Mouse (Mus musculus) cerebellum, adult 9-11 months (tissue): Measurements from ENCODE around the gene Ptprj.
A peak's percentile ranks its signal among the peaks of the same experiment; 100 is the strongest.
"Not testable (repeated sequence)": the region's sequence is repeated elsewhere in the genome, so short reads cannot be mapped to it uniquely, and the experiment has no call there.

Source experiments
- DNase-seq: peaks from one replicate; pipeline ENCODE4 v3.0.0; 2022

Ptprj gene

GRCm38 (mm10) chr2:90474593-90475405 is 105.6 kb downstream of the Ptprj start:
- DNase-seq, result peak; percentile 92

GRCm38 (mm10) chr2:90472701-90473100 is 107.7 kb downstream of the Ptprj start:
- no peak for DNase-seq

GRCm38 (mm10) chr2:90470122-90470521 is 110.3 kb downstream of the Ptprj start:
- DNase-seq, result no peak

- no peak for DNase-seq
Measured at GRCm38 (mm10) chr2:90466480-90466879, 114.0 kb downstream of the Ptprj start.

GRCm38 (mm10) chr2:90463735-90464134 is 116.7 kb downstream of the Ptprj start:
- no peak for DNase-seq

GRCm38 (mm10) chr2:90462252-90462651 is 118.2 kb downstream of the Ptprj start:
- DNase-seq, result no peak

- DNase-seq, result no peak
Measured at GRCm38 (mm10) chr2:90457946-90458345, 122.5 kb downstream of the Ptprj start.

- DNase-seq, result no peak
Measured at GRCm38 (mm10) chr2:90452380-90452779, 128.1 kb downstream of the Ptprj start.

GRCm38 (mm10) chr2:90448967-90449740 is 131.3 kb downstream of the Ptprj start:
- no peak for DNase-seq

- no peak for DNase-seq
Measured at GRCm38 (mm10) chr2:90443811-90444210, 136.6 kb downstream of the Ptprj start.

GRCm38 (mm10) chr2:90441811-90442210 is 138.6 kb downstream of the Ptprj start:
- DNase-seq, result not testable (repeated sequence)

- DNase-seq, result not testable (repeated sequence)
Measured at GRCm38 (mm10) chr2:90440169-90440568, 140.3 kb downstream of the Ptprj start.

GRCm38 (mm10) chr2:90437453-90437852 is 143.0 kb downstream of the Ptprj start:
- not testable (repeated sequence) for DNase-seq

- DNase-seq, result not testable (repeated sequence)
Measured at GRCm38 (mm10) chr2:90429782-90430181, 150.7 kb downstream of the Ptprj start.

- DNase-seq, result not testable (repeated sequence)
Measured at GRCm38 (mm10) chr2:90428988-90429717, 151.3 kb downstream of the Ptprj start.

GRCm38 (mm10) chr2:90424937-90425336 is 155.5 kb downstream of the Ptprj start:
- not testable (repeated sequence) for DNase-seq

- not testable (repeated sequence) for DNase-seq
Measured at GRCm38 (mm10) chr2:90422282-90422681, 158.2 kb downstream of the Ptprj start.

GRCm38 (mm10) chr2:90414110-90414821 is 166.2 kb downstream of the Ptprj start:
- not testable (repeated sequence) for DNase-seq

- not testable (repeated sequence) for DNase-seq
Measured at GRCm38 (mm10) chr2:90398633-90399107, 181.8 kb downstream of the Ptprj start, which contains the start of gene Olfr1274-ps. Olfr1274-ps (plus strand) TSS chr2:90398683.
